Mouse (Mus musculus) forebrain, embryonic 15.5 days (tissue): ENCODE measurements around the gene Nmrk1. TPM values are rescaled to one million over a fixed set of nuclear protein-coding genes. Genes with fewer than 3 reads are reported as not detected.
"Not testable (repeated sequence)": the region's sequence is repeated elsewhere in the genome, so short reads cannot be mapped to it uniquely, and the experiment has no call there.

Experiments
- ATAC-seq: fragments of 200-750 bp; cut with Nextera tagmentation; replicated peaks from 2 replicates; pipeline ENCODE4 v1.8.0; 2017; ENCODE audit warnings: mild to moderate bottlenecking, moderate TSS enrichment, moderate library complexity
- H3K27ac ChIP-seq: fragments of 300-500 bp; sonication (generic); replicated peaks from 2 replicates; pipeline ENCODE4 v1.5.1; 2015; ENCODE audit warnings: mild to moderate bottlenecking, inconsistent platforms
- H3K27me3 ChIP-seq: fragments of 300-500 bp; sonication (generic); 2 replicates; pipeline ENCODE4 v1.6.1; 2015; ENCODE audit warnings: inconsistent platforms
- H3K36me3 ChIP-seq: fragments of 300-500 bp; sonication (generic); 2 replicates; pipeline ENCODE4 v1.6.1; 2015; ENCODE audit warnings: mild to moderate bottlenecking, inconsistent platforms
- H3K4me1 ChIP-seq: fragments of 300-500 bp; sonication (generic); 2 replicates; pipeline ENCODE4 v1.6.1; 2015; ENCODE audit warnings: inconsistent platforms
- H3K4me2 ChIP-seq: fragments of 300-500 bp; sonication (generic); replicated peaks from 2 replicates; pipeline ENCODE4 v1.6.1; 2015; ENCODE audit warnings: mild to moderate bottlenecking, inconsistent platforms
- H3K4me3 ChIP-seq: fragments of 300-500 bp; sonication (generic); 2 replicates; pipeline ENCODE4 v1.5.1; 2015; ENCODE audit warnings: mild to moderate bottlenecking, inconsistent platforms
- H3K9ac ChIP-seq: fragments of 300-500 bp; sonication (generic); replicated peaks from 2 replicates; pipeline ENCODE4 v1.6.1; 2015; ENCODE audit warnings: mild to moderate bottlenecking, inconsistent platforms
- H3K9me3 ChIP-seq: fragments of 300-500 bp; sonication (generic); 2 replicates; pipeline ENCODE4 v1.6.1; 2016; ENCODE audit warnings: inconsistent platforms
- WGBS: fragments of 180-500 bp; shearing (Covaris S2); methylation state at CpG from one replicate; pipeline ENCODE4 v1.1.7; 2015; ENCODE audit warnings: mixed read lengths; 5-methylcytosine and 5-hydroxymethylcytosine counted together
- polyA plus RNA-seq: library from polyadenylated mRNA; unstranded; fragments of >200 nt; fragmentation: Nextera tagmentation; extraction: Ambion mirVana; gene quantifications from 2 replicates; pipeline ENCODE4 v1.2.1, GENCODE M21; 2015

Gene Nmrk1
- 5.3 and 6.0 TPM in 2 replicates for polyA plus RNA-seq

- Histone ChIP-seq H3K36me3 (no peaks in the 10 kb centered on the region), H3K4me3 (peak within 1 kb of the TSS; percentile 89), H3K4me2 (peak within 1 kb of the TSS; percentile 99), H3K9me3 (no peaks in the 10 kb centered on the region), H3K27me3 (no peaks in the 10 kb centered on the region), H3K9ac (peak within 1 kb of the TSS; percentile 60), H3K27ac (peak within 1 kb of the TSS; percentile 46), H3K4me1 (0 out of 2 replicates have a peak, but pooled peaks cover 2% of the 10 kb centered on the region)
- ATAC-seq, result peak; percentile 98
- WGBS, result under 1% methylated on average over 51 of the region's 51 CpGs
Observed at GRCm38 (mm10) chr19:18631644-18632219, at the start of gene Nmrk1, which contains the start of gene Ostf1. Gene Nmrk1, plus strand, starts transcription at chr19:18631950. Gene Ostf1, minus strand, starts transcription at chr19:18631823.

- no peaks in the 10 kb centered on the region for H3K9me3 ChIP-seq
- no peak overlapping the region for H3K4me3 ChIP-seq
- no peak for ATAC-seq
- no peak overlapping the region for H3K4me2 ChIP-seq
- no peak overlapping the region for H3K9ac ChIP-seq
- 96% methylated on average over 9 of the region's 9 CpGs for WGBS
- H3K27me3 ChIP-seq, result no peaks in the 10 kb centered on the region
- no peaks in the 10 kb centered on the region for H3K4me1 ChIP-seq
- H3K27ac ChIP-seq, result no peak overlapping the region
- H3K36me3 ChIP-seq, result no peaks in the 10 kb centered on the region
Observed at GRCm38 (mm10) chr19:18582226-18582625, 49.5 kb upstream of the Nmrk1 start.

GRCm38 (mm10) chr19:18582887-18583286, 48.9 kb upstream of the Nmrk1 start:
- Histone ChIP-seq H3K4me2 (no peak overlapping the region), H3K9ac (no peak overlapping the region), H3K4me1 (no peaks in the 10 kb centered on the region), H3K9me3 (no peaks in the 10 kb centered on the region), H3K4me3 (no peak overlapping the region), H3K27me3 (no peaks in the 10 kb centered on the region), H3K27ac (no peak overlapping the region), H3K36me3 (no peaks in the 10 kb centered on the region)
- 97% methylated on average over 6 of the region's 6 CpGs for WGBS
- no peak for ATAC-seq

GRCm38 (mm10) chr19:18583706-18584105, 48.0 kb upstream of the Nmrk1 start:
- 92% methylated on average over 4 of the region's 4 CpGs for WGBS
- no peak overlapping the region for H3K4me3 ChIP-seq
- no peaks in the 10 kb centered on the region for H3K9me3 ChIP-seq
- no peaks in the 10 kb centered on the region for H3K27me3 ChIP-seq
- no peak overlapping the region for H3K27ac ChIP-seq
- no peak overlapping the region for H3K4me2 ChIP-seq
- no peaks in the 10 kb centered on the region for H3K36me3 ChIP-seq
- no peak for ATAC-seq
- no peaks in the 10 kb centered on the region for H3K4me1 ChIP-seq
- H3K9ac ChIP-seq, result no peak overlapping the region

GRCm38 (mm10) chr19:18584621-18585020, 47.1 kb upstream of the Nmrk1 start:
- Histone ChIP-seq H3K9me3 (no peaks in the 10 kb centered on the region), H3K4me3 (no peak overlapping the region), H3K4me1 (no peaks in the 10 kb centered on the region), H3K27me3 (no peaks in the 10 kb centered on the region), H3K9ac (no peak overlapping the region), H3K4me2 (no peak overlapping the region), H3K36me3 (no peaks in the 10 kb centered on the region), H3K27ac (no peak overlapping the region)
- WGBS, result 87% methylated on average over 7 of the region's 7 CpGs
- no peak for ATAC-seq

GRCm38 (mm10) chr19:18587118-18587517, 44.6 kb upstream of the Nmrk1 start:
- WGBS, result 88% methylated on average over 9 of the region's 9 CpGs
- H3K36me3 ChIP-seq, result no peaks in the 10 kb centered on the region
- no peak overlapping the region for H3K4me2 ChIP-seq
- H3K4me1 ChIP-seq, result no peaks in the 10 kb centered on the region
- H3K9ac ChIP-seq, result no peak overlapping the region
- no peaks in the 10 kb centered on the region for H3K9me3 ChIP-seq
- ATAC-seq, result 0 out of 2 replicates have a peak, but pooled peaks have one; percentile 27
- no peaks in the 10 kb centered on the region for H3K27me3 ChIP-seq
- H3K27ac ChIP-seq, result no peak overlapping the region
- H3K4me3 ChIP-seq, result no peak overlapping the region

- WGBS, result 98% methylated on average over 1 of the region's 1 CpGs
- no peaks in the 10 kb centered on the region for H3K36me3 ChIP-seq
Observed at GRCm38 (mm10) chr19:18588243-18588642, 43.5 kb upstream of the Nmrk1 start.

GRCm38 (mm10) chr19:18588801-18589200, 42.9 kb upstream of the Nmrk1 start:
- not testable (repeated sequence) for H3K9ac ChIP-seq, ATAC-seq, H3K36me3 ChIP-seq, H3K4me1 ChIP-seq, H3K27ac ChIP-seq, H3K4me3 ChIP-seq, H3K9me3 ChIP-seq, H3K4me2 ChIP-seq, H3K27me3 ChIP-seq
- 97% methylated on average over 10 of the region's 10 CpGs for WGBS

More at GRCm38 (mm10) chr19:18588243-18588642, 43.5 kb upstream of the Nmrk1 start:
- Histone ChIP-seq H3K27ac (no peak overlapping the region), H3K9me3 (no peaks in the 10 kb centered on the region), H3K4me2 (no peak overlapping the region), H3K9ac (no peak overlapping the region), H3K4me1 (no peaks in the 10 kb centered on the region), H3K27me3 (no peaks in the 10 kb centered on the region), H3K4me3 (no peak overlapping the region)
- no peak for ATAC-seq

- Histone ChIP-seq H3K4me3 (no peak overlapping the region), H3K36me3 (no peaks in the 10 kb centered on the region), H3K9me3 (no peaks in the 10 kb centered on the region), H3K27ac (no peak overlapping the region), H3K4me2 (no peak overlapping the region), H3K4me1 (no peaks in the 10 kb centered on the region), H3K27me3 (no peaks in the 10 kb centered on the region), H3K9ac (no peak overlapping the region)
- 94% methylated on average over 8 of the region's 8 CpGs for WGBS
- no peak for ATAC-seq
Observed at GRCm38 (mm10) chr19:18589276-18589675, 42.5 kb upstream of the Nmrk1 start.

- 55% methylated on average over 5 of the region's 5 CpGs for WGBS
- no peak for ATAC-seq
Observed at GRCm38 (mm10) chr19:18590234-18590633, 41.5 kb upstream of the Nmrk1 start.

GRCm38 (mm10) chr19:18590942-18591354, 40.8 kb upstream of the Nmrk1 start:
- Histone ChIP-seq H3K36me3 (no peaks in the 10 kb centered on the region), H3K9me3 (no peaks in the 10 kb centered on the region), H3K27ac (no peak overlapping the region), H3K4me2 (no peak overlapping the region), H3K27me3 (no peaks in the 10 kb centered on the region), H3K4me1 (no peaks in the 10 kb centered on the region), H3K4me3 (no peak overlapping the region), H3K9ac (no peak overlapping the region)
- WGBS, result 48% methylated on average over 5 of the region's 5 CpGs
- ATAC-seq, result no peak

More at GRCm38 (mm10) chr19:18590234-18590633, 41.5 kb upstream of the Nmrk1 start:
- Histone ChIP-seq H3K4me3 (no peak overlapping the region), H3K4me2 (no peak overlapping the region), H3K4me1 (no peaks in the 10 kb centered on the region), H3K27ac (no peak overlapping the region), H3K36me3 (no peaks in the 10 kb centered on the region), H3K9ac (no peak overlapping the region), H3K9me3 (no peaks in the 10 kb centered on the region), H3K27me3 (no peaks in the 10 kb centered on the region)

- ATAC-seq, result no peak
- 78% methylated on average over 6 of the region's 6 CpGs for WGBS
Observed at GRCm38 (mm10) chr19:18592919-18593318, 38.8 kb upstream of the Nmrk1 start.

GRCm38 (mm10) chr19:18593722-18594121, 38.0 kb upstream of the Nmrk1 start:
- no peak overlapping the region for H3K4me2 ChIP-seq
- H3K9me3 ChIP-seq, result no peaks in the 10 kb centered on the region
- WGBS, result 78% methylated on average over 10 of the region's 10 CpGs
- H3K27ac ChIP-seq, result no peak overlapping the region
- no peak for ATAC-seq
- no peaks in the 10 kb centered on the region for H3K36me3 ChIP-seq
- no peaks in the 10 kb centered on the region for H3K4me1 ChIP-seq
- H3K9ac ChIP-seq, result no peak overlapping the region
- H3K4me3 ChIP-seq, result no peak overlapping the region
- no peaks in the 10 kb centered on the region for H3K27me3 ChIP-seq

More at GRCm38 (mm10) chr19:18592919-18593318, 38.8 kb upstream of the Nmrk1 start:
- Histone ChIP-seq H3K9ac (no peak overlapping the region), H3K4me1 (no peaks in the 10 kb centered on the region), H3K27me3 (no peaks in the 10 kb centered on the region), H3K36me3 (no peaks in the 10 kb centered on the region), H3K4me2 (no peak overlapping the region), H3K4me3 (no peak overlapping the region), H3K9me3 (no peaks in the 10 kb centered on the region), H3K27ac (no peak overlapping the region)
